Mouse (Mus musculus) hindbrain, embryonic 13.5 days (tissue): ENCODE measurements around the gene Farp2. TPM values are rescaled to one million over a fixed set of nuclear protein-coding genes. Genes with fewer than 3 reads are reported as not detected.

Experiments used
- ATAC-seq: fragments of 200-750 bp; cut with Nextera tagmentation; 2 replicates; pipeline ENCODE4 v1.8.0; 2017; ENCODE audit warnings: moderate TSS enrichment; ENCODE audit not compliant: low FRiP score
- H3K27ac ChIP-seq: fragments of 300-500 bp; sonication (generic); 2 replicates; pipeline ENCODE4 v1.5.1; 2015; ENCODE audit warnings: inconsistent platforms, mild to moderate bottlenecking, moderate library complexity
- H3K27me3 ChIP-seq: fragments of 300-500 bp; sonication (generic); 2 replicates; pipeline ENCODE4 v1.6.1; 2015; ENCODE audit warnings: mild to moderate bottlenecking, inconsistent platforms
- H3K36me3 ChIP-seq: fragments of 300-500 bp; sonication (generic); 2 replicates; pipeline ENCODE4 v1.6.1; 2015; ENCODE audit warnings: mild to moderate bottlenecking, inconsistent platforms
- H3K4me1 ChIP-seq: fragments of 300-500 bp; sonication (generic); replicated peaks from 2 replicates; pipeline ENCODE4 v1.6.1; 2015; ENCODE audit warnings: inconsistent platforms
- H3K4me2 ChIP-seq: fragments of 300-500 bp; sonication (generic); 2 replicates; pipeline ENCODE4 v1.6.1; 2015; ENCODE audit warnings: inconsistent platforms, mild to moderate bottlenecking, moderate library complexity
- H3K4me3 ChIP-seq: fragments of 300-500 bp; sonication (generic); 2 replicates; pipeline ENCODE4 v1.5.1; 2015; ENCODE audit warnings: mild to moderate bottlenecking, inconsistent platforms
- H3K9ac ChIP-seq: fragments of 300-500 bp; sonication (generic); 2 replicates; pipeline ENCODE4 v1.6.1; 2015; ENCODE audit warnings: mild to moderate bottlenecking, inconsistent platforms
- H3K9me3 ChIP-seq: fragments of 300-500 bp; sonication (generic); 2 replicates; pipeline ENCODE4 v1.6.1; 2016; ENCODE audit warnings: inconsistent platforms
- WGBS: fragments of 180-500 bp; shearing (Covaris S2); methylation state at CpG from one replicate; pipeline ENCODE4 v1.1.7; 2015; 5-methylcytosine and 5-hydroxymethylcytosine counted together
- polyA plus RNA-seq: library from polyadenylated mRNA; unstranded; fragments of >200 nt; fragmentation: Nextera tagmentation; extraction: Ambion mirVana; gene quantifications from 2 replicates; pipeline ENCODE4 v1.2.1, GENCODE M21; 2015

Farp2 gene
- polyA plus RNA-seq, 1 experiment from 2014 or later: 5.9 TPM

GRCm38 (mm10) chr1:93567717-93568497 lies 56.0 kb downstream of the Farp2 start:
- no peak overlapping the region for H3K4me2 ChIP-seq
- no peak overlapping the region for H3K9ac ChIP-seq
- WGBS: 88% methylated on average over 9 of the region's 9 CpGs
- no peaks in the 10 kb centered on the region for H3K27me3 ChIP-seq
- no peak for ATAC-seq
- H3K4me3 ChIP-seq: no peak overlapping the region
- no peaks in the 10 kb centered on the region for H3K9me3 ChIP-seq
- no peaks in the 10 kb centered on the region for H3K4me1 ChIP-seq
- H3K27ac ChIP-seq: no peak overlapping the region
- H3K36me3 ChIP-seq: peaks cover 18% of the 10 kb centered on the region

GRCm38 (mm10) chr1:93577066-93577465 lies 65.2 kb downstream of the Farp2 start:
- Histone ChIP-seq H3K36me3 (peaks cover 37% of the 10 kb centered on the region), H3K27me3 (no peaks in the 10 kb centered on the region), H3K4me1 (no peaks in the 10 kb centered on the region), H3K9ac (no peak overlapping the region), H3K27ac (no peak overlapping the region), H3K9me3 (no peaks in the 10 kb centered on the region), H3K4me3 (no peak overlapping the region), H3K4me2 (no peak overlapping the region)
- WGBS: 78% methylated on average over 3 of the region's 3 CpGs
- ATAC-seq: no peak

GRCm38 (mm10) chr1:93577861-93578260 lies 66.0 kb downstream of the Farp2 start:
- Histone ChIP-seq H3K4me2 (no peak overlapping the region), H3K4me1 (no peaks in the 10 kb centered on the region), H3K9ac (no peak overlapping the region), H3K27me3 (no peaks in the 10 kb centered on the region), H3K36me3 (peaks cover 37% of the 10 kb centered on the region), H3K4me3 (no peak overlapping the region), H3K9me3 (no peaks in the 10 kb centered on the region), H3K27ac (no peak overlapping the region)
- ATAC-seq: no peak
- WGBS: 87% methylated on average over 4 of the region's 4 CpGs

- H3K4me1 ChIP-seq: no peaks in the 10 kb centered on the region
- no peak overlapping the region for H3K4me2 ChIP-seq
- no peak overlapping the region for H3K27ac ChIP-seq
- no peak overlapping the region for H3K9ac ChIP-seq
- WGBS: 97% methylated on average over 7 of the region's 7 CpGs
- peaks cover 41% of the 10 kb centered on the region for H3K36me3 ChIP-seq
- no peaks in the 10 kb centered on the region for H3K9me3 ChIP-seq
- no peak for ATAC-seq
- H3K4me3 ChIP-seq: no peak overlapping the region
- no peaks in the 10 kb centered on the region for H3K27me3 ChIP-seq
Observed at GRCm38 (mm10) chr1:93581545-93581944, 69.7 kb downstream of the Farp2 start.

GRCm38 (mm10) chr1:93588346-93588745 lies 76.5 kb downstream of the Farp2 start:
- Histone ChIP-seq H3K27me3 (no peaks in the 10 kb centered on the region), H3K27ac (no peak overlapping the region), H3K9ac (no peak overlapping the region), H3K9me3 (no peaks in the 10 kb centered on the region), H3K4me2 (no peak overlapping the region), H3K36me3 (peaks cover 12% of the 10 kb centered on the region), H3K4me1 (no peaks in the 10 kb centered on the region), H3K4me3 (no peak overlapping the region)
- no peak for ATAC-seq
- WGBS: 66% methylated on average over 3 of the region's 3 CpGs

GRCm38 (mm10) chr1:93593960-93594359 lies 82.1 kb downstream of the Farp2 start:
- no peak for ATAC-seq
- H3K9ac ChIP-seq: no peak overlapping the region
- no peak overlapping the region for H3K4me2 ChIP-seq
- no peaks in the 10 kb centered on the region for H3K27me3 ChIP-seq
- H3K4me1 ChIP-seq: no peaks in the 10 kb centered on the region
- peaks cover 3% of the 10 kb centered on the region; the same call in 1 of the 2 replicates for H3K36me3 ChIP-seq
- H3K9me3 ChIP-seq: no peaks in the 10 kb centered on the region
- no peak overlapping the region for H3K4me3 ChIP-seq
- no peak overlapping the region for H3K27ac ChIP-seq

- WGBS: 77% methylated on average over 6 of the region's 6 CpGs
- no peak overlapping the region for H3K27ac ChIP-seq
- no peaks in the 10 kb centered on the region for H3K27me3 ChIP-seq
- no peaks in the 10 kb centered on the region for H3K9me3 ChIP-seq
- ATAC-seq: no peak
- H3K4me2 ChIP-seq: no peak overlapping the region
- no peak overlapping the region for H3K4me3 ChIP-seq
- H3K9ac ChIP-seq: no peak overlapping the region
- peaks cover 3% of the 10 kb centered on the region; the same call in 1 of the 2 replicates for H3K36me3 ChIP-seq
- H3K4me1 ChIP-seq: no peaks in the 10 kb centered on the region
Observed at GRCm38 (mm10) chr1:93595916-93596315, 84.0 kb downstream of the Farp2 start.

- no peak overlapping the region for H3K4me3 ChIP-seq
- H3K4me2 ChIP-seq: no peak overlapping the region
- H3K9me3 ChIP-seq: no peaks in the 10 kb centered on the region
- H3K9ac ChIP-seq: no peak overlapping the region
- 73% methylated on average over 4 of the region's 4 CpGs for WGBS
- H3K36me3 ChIP-seq: no peaks in the 10 kb centered on the region
- H3K27ac ChIP-seq: no peak overlapping the region
- H3K4me1 ChIP-seq: no peaks in the 10 kb centered on the region
- no peaks in the 10 kb centered on the region for H3K27me3 ChIP-seq
- no peak for ATAC-seq
Observed at GRCm38 (mm10) chr1:93602911-93603310, 91.0 kb downstream of the Farp2 start.

- Histone ChIP-seq H3K9ac (no peak overlapping the region), H3K27me3 (no peaks in the 10 kb centered on the region), H3K4me1 (no peaks in the 10 kb centered on the region), H3K9me3 (no peaks in the 10 kb centered on the region), H3K36me3 (no peaks in the 10 kb centered on the region), H3K4me2 (no peak overlapping the region), H3K27ac (no peak overlapping the region), H3K4me3 (no peak overlapping the region)
- WGBS: 93% methylated on average over 12 of the region's 12 CpGs
- ATAC-seq: no peak
Observed at GRCm38 (mm10) chr1:93603921-93604320, 92.0 kb downstream of the Farp2 start.

GRCm38 (mm10) chr1:93607090-93608083 lies 95.5 kb downstream of the Farp2 start:
- WGBS: 86% methylated on average over 14 of the region's 14 CpGs
- H3K4me2 ChIP-seq: no peak overlapping the region
- H3K9ac ChIP-seq: no peak overlapping the region
- H3K27me3 ChIP-seq: no peaks in the 10 kb centered on the region
- no peaks in the 10 kb centered on the region for H3K4me1 ChIP-seq
- no peak overlapping the region for H3K27ac ChIP-seq
- H3K9me3 ChIP-seq: no peaks in the 10 kb centered on the region
- H3K4me3 ChIP-seq: no peak overlapping the region
- ATAC-seq: no peak
- no peaks in the 10 kb centered on the region for H3K36me3 ChIP-seq

GRCm38 (mm10) chr1:93608696-93609245 lies 96.9 kb downstream of the Farp2 start:
- no peak for ATAC-seq
- Histone ChIP-seq H3K4me3 (no peak overlapping the region), H3K36me3 (peaks cover 6% of the 10 kb centered on the region; the same call in 1 of the 2 replicates), H3K4me1 (no peaks in the 10 kb centered on the region), H3K27me3 (no peaks in the 10 kb centered on the region), H3K9ac (no peak overlapping the region), H3K4me2 (no peak overlapping the region), H3K9me3 (no peaks in the 10 kb centered on the region), H3K27ac (no peak overlapping the region)
- WGBS: 87% methylated on average over 4 of the region's 4 CpGs

- no peak for ATAC-seq
- Histone ChIP-seq H3K4me1 (no peaks in the 10 kb centered on the region), H3K4me2 (no peak overlapping the region), H3K27me3 (no peaks in the 10 kb centered on the region), H3K36me3 (peaks cover 6% of the 10 kb centered on the region; the same call in 1 of the 2 replicates), H3K9me3 (no peaks in the 10 kb centered on the region), H3K9ac (no peak overlapping the region), H3K27ac (no peak overlapping the region), H3K4me3 (no peak overlapping the region)
- 86% methylated on average over 8 of the region's 8 CpGs for WGBS
Observed at GRCm38 (mm10) chr1:93609762-93610161, 97.9 kb downstream of the Farp2 start.
